Mouse (Mus musculus) E14TG2a.4 (cell line): ENCODE data around the gene Pfkp.

Experiments
- CTCF ChIP-seq: conservative IDR thresholded peaks from 2 replicates; pipeline ENCODE4 v1.5.1; 2014; ENCODE audit warnings: low read length
- NANOG ChIP-seq: IDR thresholded peaks from 2 replicates; pipeline ENCODE4 v1.6.1; 2014; ENCODE audit warnings: borderline replicate concordance, low read length, mixed read lengths
- POU5F1 ChIP-seq: IDR thresholded peaks from 2 replicates; pipeline ENCODE4 v1.6.1; 2014; ENCODE audit warnings: low read length, borderline replicate concordance

- TF ChIP-seq CTCF (no peak), NANOG (no peak), POU5F1 (no peak)
Observed at GRCm38 (mm10) chr13:6535287-6535932, 113.2 kb downstream of the Pfkp start.
